Mouse (Mus musculus): Measurements from ENCODE around the gene Cnpy2. TPM values are rescaled to one million over a fixed set of nuclear protein-coding genes. Genes with fewer than 3 reads are reported as not detected.

The Cnpy2 gene
- polyA plus RNA-seq (2015; fragmentation: Nextera tagmentation; extraction: Ambion mirVana) = 196 and 205 TPM in 2 replicates

DNA sequence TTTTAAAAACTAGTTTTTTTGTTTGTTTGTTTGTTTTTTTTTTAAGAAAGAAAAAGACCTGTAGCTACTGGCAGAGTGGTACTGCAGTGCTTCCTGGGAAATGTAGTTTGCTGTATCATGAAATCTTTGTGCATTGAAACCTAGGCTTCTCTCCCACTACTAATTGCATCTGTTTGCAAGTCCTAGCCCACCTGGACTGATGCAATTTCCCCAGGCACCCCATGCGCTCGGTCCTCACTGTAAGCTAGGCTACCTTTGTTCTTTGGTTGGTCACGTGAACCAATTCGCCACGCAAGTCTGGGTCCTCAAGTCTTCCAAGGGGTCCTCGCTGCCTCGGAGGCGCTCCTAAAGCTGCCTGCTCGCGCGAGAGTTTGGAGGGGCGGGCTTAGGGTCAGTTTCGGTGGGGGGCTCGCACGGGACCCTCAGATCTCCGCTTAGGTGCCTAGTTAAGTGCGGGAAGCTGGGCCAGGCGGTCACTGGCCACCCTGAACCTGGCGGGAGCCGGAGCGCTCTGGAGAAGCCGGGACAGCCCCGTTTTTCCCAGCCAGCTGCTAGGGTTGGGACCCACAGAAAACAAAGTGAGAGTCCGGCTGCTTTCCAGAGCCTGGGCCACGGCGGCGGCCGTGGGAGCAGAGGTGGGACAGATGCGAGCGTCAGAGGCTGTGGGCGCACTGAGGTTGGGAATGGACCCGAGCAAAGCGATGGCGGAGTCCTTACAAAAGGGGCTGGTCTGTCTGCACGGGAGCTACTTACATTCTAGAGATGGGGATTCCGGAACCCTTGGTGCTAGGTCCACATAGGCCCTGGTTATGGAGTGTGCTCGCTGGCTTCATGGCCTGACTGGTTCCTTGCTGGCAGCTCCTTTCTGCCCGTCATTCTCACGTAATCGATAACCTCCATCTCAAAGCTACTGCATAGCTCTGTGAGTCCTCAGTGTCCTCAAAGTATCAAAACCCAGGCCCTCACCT is at the start of gene Cnpy2:
Gene Cnpy2 (plus strand): TSS at position 319 of the 968 bp plus-strand sequence.

GRCm38 (mm10) chr10:128298702-128299171 is 23.5 kb upstream of the Cnpy2 start, which contains the start of gene Il23a:
Gene Il23a (minus strand): TSS chr10:128298752.

DNA sequence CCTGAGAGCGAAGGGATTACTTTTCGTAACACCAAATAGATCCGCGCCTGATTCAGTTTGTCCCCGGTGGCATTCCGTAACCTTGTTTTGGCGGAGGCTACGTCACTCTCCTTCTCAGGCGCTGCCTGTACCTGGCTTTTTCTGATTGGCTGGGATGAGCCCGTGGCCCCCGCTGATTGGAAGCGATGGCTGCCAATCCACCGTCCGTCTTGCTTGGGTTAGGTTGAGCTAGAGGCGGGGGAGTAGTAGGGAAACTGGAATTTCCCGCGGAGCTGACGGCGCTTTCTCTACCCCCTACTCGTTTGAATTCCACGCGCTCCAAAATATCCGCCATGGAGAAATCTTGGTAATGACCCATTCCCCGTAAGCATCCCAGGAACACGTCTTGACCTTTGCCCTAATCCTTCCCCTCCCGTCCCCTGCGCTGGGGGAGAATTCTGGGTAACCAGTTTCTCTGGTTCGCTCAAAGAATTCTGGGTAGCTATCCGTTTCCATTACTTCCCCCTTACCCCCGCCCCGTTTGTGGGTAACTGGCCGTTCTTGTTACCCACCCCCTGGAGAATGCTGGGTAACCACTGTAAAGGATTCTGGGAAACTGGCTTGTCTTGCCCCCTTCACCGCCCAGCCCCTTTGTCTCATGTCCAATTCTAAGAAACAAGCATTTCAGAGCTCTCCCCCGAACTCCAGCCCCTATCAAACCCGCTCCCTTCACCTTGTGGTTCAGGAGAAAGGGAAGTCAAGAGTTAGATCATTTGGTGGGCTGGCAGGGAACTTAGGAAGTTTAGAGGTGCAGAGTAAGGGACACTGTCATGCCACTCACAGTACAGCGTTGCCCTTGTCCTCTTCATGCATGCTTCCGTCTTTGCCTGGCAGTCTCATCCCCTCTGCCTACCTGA is 18.9 kb upstream of the Cnpy2 start, which contains the start of gene Pan2:
Gene Pan2 (plus strand): TSS at position 210 of the 896 bp plus-strand sequence.

DNA sequence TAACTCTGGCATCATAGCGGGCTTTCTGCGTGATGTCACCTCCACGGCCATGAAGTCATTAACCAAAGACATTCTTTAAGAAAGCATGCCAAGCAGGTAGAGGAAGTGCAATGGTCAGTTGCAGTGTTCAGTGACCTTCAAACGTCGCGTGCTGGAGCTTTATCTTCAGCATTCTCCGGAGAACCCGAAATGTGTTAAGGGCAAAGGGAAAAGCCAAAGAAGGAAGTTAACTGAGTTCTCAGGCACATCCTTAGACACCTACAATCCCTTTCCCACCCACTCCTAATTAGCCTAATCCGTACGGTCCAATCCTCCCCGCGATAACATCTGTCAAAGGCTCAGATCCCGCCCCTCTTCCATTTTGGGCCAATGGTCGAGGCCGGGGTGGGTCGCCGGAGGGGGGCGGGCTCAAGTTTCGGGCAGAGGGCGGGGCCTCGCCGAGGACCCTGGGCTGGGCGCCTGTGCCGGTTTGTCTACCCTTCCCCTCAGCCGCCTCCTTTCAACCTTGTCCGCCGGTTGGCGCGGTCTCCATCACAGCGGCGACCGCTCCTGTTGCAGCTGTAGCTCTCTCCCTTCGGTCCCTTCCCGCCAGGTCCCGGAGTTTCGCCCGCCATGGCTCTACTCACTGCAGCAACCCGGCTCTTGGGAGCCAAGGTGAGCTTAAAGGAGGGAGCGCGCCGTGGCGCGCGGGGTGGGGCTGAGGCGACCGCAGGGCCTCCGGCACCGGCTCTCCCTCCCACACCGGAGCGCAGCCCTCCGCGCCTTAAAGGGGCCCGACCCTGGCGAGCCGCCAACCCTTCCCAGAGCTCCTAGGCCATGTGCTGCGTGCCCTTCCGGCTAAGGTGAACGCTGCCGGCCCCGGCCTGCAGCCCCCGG is 15.3 kb downstream of the Cnpy2 start, which contains the start of gene Cs:
Gene Cs (plus strand): TSS at position 429 of the 876 bp plus-strand sequence.

GRCm38 (mm10) chr10:128368402-128369217 is 46.4 kb downstream of the Cnpy2 start, which contains the start of gene Coq10a:
Gene Coq10a (minus strand): TSS chr10:128368997.

DNA sequence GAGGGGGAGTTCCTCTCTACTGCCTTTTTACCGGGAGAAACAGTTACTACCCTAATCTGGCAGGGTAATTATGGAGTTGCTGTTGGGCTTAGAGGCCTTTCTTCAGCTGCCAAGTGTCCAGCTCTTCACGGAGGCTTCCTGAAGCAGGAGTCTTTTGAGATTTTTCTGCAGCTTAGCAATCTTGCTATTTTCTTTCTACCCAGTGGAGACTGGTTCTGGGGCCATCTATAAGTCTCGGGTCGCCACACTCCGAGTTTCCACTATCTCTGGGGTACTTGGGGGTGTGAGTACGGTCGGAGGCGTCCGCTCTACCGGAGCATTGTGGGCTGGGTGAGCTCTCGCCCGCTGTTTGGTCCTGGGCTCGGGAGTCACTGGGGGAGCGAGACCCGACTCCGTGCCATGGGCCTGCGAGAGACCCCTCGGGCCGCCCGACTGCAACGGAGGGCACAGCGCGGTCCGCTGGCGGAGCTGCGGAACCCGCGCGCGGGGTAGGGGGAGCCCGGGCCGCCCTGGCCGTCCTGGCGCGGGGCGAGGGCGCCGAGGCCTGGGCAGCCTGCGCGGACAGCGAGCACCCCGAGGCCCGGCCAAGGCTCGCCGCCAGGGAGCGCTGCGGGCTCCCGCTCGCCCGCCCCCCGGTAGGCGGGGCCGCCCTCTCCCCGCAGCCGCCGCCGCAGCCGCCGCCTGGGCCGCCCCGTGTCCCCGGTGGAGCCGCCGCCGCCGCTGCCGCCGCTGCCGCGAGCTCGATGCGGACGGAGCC is 54.4 kb downstream of the Cnpy2 start, which contains the start of gene Ankrd52:
Gene Ankrd52 (plus strand): TSS at position 661 of the 757 bp plus-strand sequence.

Other genes with a start within 250 kb of the Cnpy2 start
- gene Atp5b, start 239.2 kb upstream of the Cnpy2 start, polyA plus RNA-seq (2015; fragmentation: Nextera tagmentation; extraction: Ambion mirVana) = 2,307 and 2,329 TPM in 2 replicates
- gene Baz2a, start 230.9 kb upstream of the Cnpy2 start, polyA plus RNA-seq (2015; fragmentation: Nextera tagmentation; extraction: Ambion mirVana) = 10.3 and 11.0 TPM in 2 replicates
- gene Rbms2, start 142.2 kb upstream of the Cnpy2 start, polyA plus RNA-seq (2015; fragmentation: Nextera tagmentation; extraction: Ambion mirVana) = 6.5 and 7.0 TPM in 2 replicates
- gene Gls2, start 128.0 kb upstream of the Cnpy2 start, polyA plus RNA-seq (2015; fragmentation: Nextera tagmentation; extraction: Ambion mirVana) = 2.4 and 3.4 TPM in 2 replicates
- 25.4 and 26.1 TPM in 2 replicates for gene Spryd4, start 110.7 kb upstream of the Cnpy2 start, polyA plus RNA-seq (2015; fragmentation: Nextera tagmentation; extraction: Ambion mirVana)
- gene Mip, start 96.6 kb upstream of the Cnpy2 start, polyA plus RNA-seq (2015; fragmentation: Nextera tagmentation; extraction: Ambion mirVana) = not detected in 2 replicates
- 11.0 and 13.3 TPM in 2 replicates for gene Timeless, start 90.4 kb upstream of the Cnpy2 start, polyA plus RNA-seq (2015; fragmentation: Nextera tagmentation; extraction: Ambion mirVana)
- not detected in 2 replicates for gene Apon, start 68.4 kb upstream of the Cnpy2 start, polyA plus RNA-seq (2015; fragmentation: Nextera tagmentation; extraction: Ambion mirVana)
- 0.52 and 0.73 TPM in 2 replicates for gene Apof, start 53.8 kb upstream of the Cnpy2 start, polyA plus RNA-seq (2015; fragmentation: Nextera tagmentation; extraction: Ambion mirVana)
- 12.7 and 12.8 TPM in 2 replicates for gene Stat2, start 51.9 kb upstream of the Cnpy2 start, polyA plus RNA-seq (2015; fragmentation: Nextera tagmentation; extraction: Ambion mirVana)
- 0.13 and 0.40 TPM in 2 replicates for gene Il23a, start 23.7 kb upstream of the Cnpy2 start, polyA plus RNA-seq (2015; fragmentation: Nextera tagmentation; extraction: Ambion mirVana)
- 11.9 and 14.3 TPM in 2 replicates for gene Pan2, start 19.1 kb upstream of the Cnpy2 start, polyA plus RNA-seq (2015; fragmentation: Nextera tagmentation; extraction: Ambion mirVana)
- 251 and 275 TPM in 2 replicates for gene Cs, start 15.3 kb downstream of the Cnpy2 start, polyA plus RNA-seq (2015; fragmentation: Nextera tagmentation; extraction: Ambion mirVana)
- gene Coq10a, start 46.5 kb downstream of the Cnpy2 start, polyA plus RNA-seq (2015; fragmentation: Nextera tagmentation; extraction: Ambion mirVana) = 53.4 and 56.3 TPM in 2 replicates
- 10.7 and 13.3 TPM in 2 replicates for gene Ankrd52, start 54.7 kb downstream of the Cnpy2 start, polyA plus RNA-seq (2015; fragmentation: Nextera tagmentation; extraction: Ambion mirVana)
- gene Slc39a5, start 78.8 kb downstream of the Cnpy2 start, polyA plus RNA-seq (2015; fragmentation: Nextera tagmentation; extraction: Ambion mirVana) = 0.67 and 1.3 TPM in 2 replicates
- 145 TPM in 2 replicates for gene Nabp2, start 89.0 kb downstream of the Cnpy2 start, polyA plus RNA-seq (2015; fragmentation: Nextera tagmentation; extraction: Ambion mirVana)
- 65.5 and 72.9 TPM in 2 replicates for gene Rnf41, start 89.2 kb downstream of the Cnpy2 start, polyA plus RNA-seq (2015; fragmentation: Nextera tagmentation; extraction: Ambion mirVana)
- 93.1 and 115 TPM in 2 replicates for gene Smarcc2, start 136.8 kb downstream of the Cnpy2 start, polyA plus RNA-seq (2015; fragmentation: Nextera tagmentation; extraction: Ambion mirVana)
- gene Myl6, start 171.7 kb downstream of the Cnpy2 start, polyA plus RNA-seq (2015; fragmentation: Nextera tagmentation; extraction: Ambion mirVana) = 1,126 and 1,148 TPM in 2 replicates
- gene Myl6b, start 176.2 kb downstream of the Cnpy2 start, polyA plus RNA-seq (2015; fragmentation: Nextera tagmentation; extraction: Ambion mirVana) = 8.3 and 8.4 TPM in 2 replicates
- gene Esyt1, start 203.4 kb downstream of the Cnpy2 start, polyA plus RNA-seq (2015; fragmentation: Nextera tagmentation; extraction: Ambion mirVana) = 16.5 and 17.8 TPM in 2 replicates
- gene Zc3h10, start 225.3 kb downstream of the Cnpy2 start, polyA plus RNA-seq (2015; fragmentation: Nextera tagmentation; extraction: Ambion mirVana) = 13.7 and 14.0 TPM in 2 replicates
- 2,536 and 2,780 TPM in 2 replicates for gene Rpl41, start 226.8 kb downstream of the Cnpy2 start, polyA plus RNA-seq (2015; fragmentation: Nextera tagmentation; extraction: Ambion mirVana)
- gene Pa2g4, start 243.5 kb downstream of the Cnpy2 start, polyA plus RNA-seq (2015; fragmentation: Nextera tagmentation; extraction: Ambion mirVana) = 97.4 and 109 TPM in 2 replicates